Mouse (Mus musculus) layer of hippocampus, postnatal 25 days (tissue): Measurements from ENCODE around the gene Tnfrsf13c. TPM values are rescaled to one million over a fixed set of nuclear protein-coding genes. Genes with fewer than 3 reads are reported as not detected.
"Not testable (repeated sequence)": the region's sequence is repeated elsewhere in the genome, so short reads cannot be mapped to it uniquely, and the experiment has no call there.

Source experiments
- DNase-seq, 2 experiments: peaks; one replicate each; pipeline ENCODE4 v3.0.0; 2022; ENCODE audit warnings: mixed read lengths in 2 of 2, low spot score in 1 of 2; ENCODE audit errors: extremely low spot score in 1 of 2
- total RNA-seq, 2 experiments: library from RNA; stranded (reverse); gene quantifications; 2 replicates each; pipeline ENCODE4 v1.2.3; 2021

The Tnfrsf13c gene
- total RNA-seq = under 1 TPM in 1 of 2 experiments, not detected in 1; 0.22 TPM

DNA sequence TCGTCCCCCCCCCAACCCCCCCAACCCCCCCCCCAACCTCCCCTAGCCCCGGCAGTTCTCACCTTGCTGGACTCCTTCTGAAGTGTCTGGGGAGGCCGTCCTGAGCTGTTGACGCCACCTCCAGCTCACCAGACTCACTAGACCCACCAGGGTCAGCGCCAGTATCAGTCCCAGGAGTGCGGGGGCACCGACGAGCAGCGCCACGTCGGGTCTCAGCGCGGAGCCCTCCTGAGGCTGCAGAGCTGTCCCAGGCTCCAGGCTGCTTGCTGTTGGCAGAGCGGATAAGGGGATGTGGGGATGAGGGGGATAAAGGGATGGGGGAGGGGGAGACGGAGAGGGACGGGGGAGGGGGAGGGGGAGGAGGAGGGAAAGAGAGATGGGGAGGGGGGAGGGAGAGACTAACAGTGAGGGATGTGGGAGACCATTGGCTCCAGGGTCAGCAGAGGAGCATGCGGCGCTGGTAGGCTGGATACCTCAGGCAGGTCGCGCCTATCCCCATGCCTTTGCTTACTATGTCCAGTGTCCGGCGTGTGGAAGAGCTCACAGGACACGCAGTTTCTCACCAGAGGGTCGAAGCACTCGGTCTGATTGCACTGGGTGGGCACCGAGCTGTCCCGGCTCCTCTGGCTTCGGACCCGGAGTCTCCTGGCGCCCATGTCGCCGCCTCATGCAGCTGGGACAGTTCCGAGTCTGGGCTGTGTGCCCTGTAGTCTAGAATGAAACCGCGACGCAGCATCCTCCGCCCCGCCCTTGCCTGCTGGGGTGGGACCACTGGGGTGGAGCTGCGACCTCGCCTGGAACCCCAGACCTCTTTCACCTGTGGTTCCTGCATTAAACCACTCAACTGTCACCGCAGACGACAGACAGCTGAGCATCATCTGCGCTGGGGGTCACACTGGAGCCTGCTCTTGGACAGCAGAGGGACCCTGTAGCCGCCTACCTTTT lies at the start of gene Tnfrsf13c:
TSS of gene Tnfrsf13c (minus strand) at position 713 of the 945 bp plus-strand sequence.
- DNase-seq = no peak

DNA sequence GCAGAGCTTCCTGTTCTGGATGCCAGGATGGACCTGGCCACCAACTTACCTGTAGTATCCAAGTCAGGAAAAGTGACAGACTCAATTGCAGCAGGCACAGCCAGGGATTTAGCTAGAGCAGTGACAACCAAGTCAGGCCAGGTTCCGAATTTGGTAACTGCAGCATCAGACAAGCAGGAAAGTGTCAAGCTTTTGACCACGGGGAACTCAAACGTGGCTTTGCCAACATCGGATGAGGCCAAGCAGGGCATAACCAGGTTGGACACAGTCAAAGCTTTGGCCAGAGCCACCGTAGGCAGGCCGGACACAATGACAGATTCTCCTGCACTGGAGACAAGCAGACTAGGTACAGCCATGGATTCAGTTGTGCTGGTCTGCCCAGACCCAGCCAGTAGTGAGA lies 48.1 kb upstream of the Tnfrsf13c start:
- no peak for DNase-seq

DNA sequence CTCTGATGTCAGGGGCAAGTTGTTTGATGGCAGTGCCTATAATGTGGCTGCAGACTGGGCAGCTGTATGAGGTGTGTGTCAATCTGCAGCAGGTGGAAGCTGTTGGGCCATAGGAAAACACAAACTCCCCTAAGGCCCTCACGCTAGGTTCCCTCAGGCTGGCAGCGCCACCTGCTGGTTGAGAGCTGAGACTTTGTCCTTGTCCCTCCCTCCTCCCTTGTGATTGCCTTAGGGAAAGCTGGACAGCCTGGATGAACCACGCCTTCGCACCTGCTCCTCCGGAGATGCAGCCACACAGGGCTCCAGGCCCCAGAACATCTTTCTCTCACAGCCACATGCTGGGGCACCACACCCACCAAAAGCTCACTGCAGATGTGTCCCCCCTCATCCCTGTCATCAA lies 47.0 kb upstream of the Tnfrsf13c start:
- peak; percentile 69 to 87 for DNase-seq

DNA sequence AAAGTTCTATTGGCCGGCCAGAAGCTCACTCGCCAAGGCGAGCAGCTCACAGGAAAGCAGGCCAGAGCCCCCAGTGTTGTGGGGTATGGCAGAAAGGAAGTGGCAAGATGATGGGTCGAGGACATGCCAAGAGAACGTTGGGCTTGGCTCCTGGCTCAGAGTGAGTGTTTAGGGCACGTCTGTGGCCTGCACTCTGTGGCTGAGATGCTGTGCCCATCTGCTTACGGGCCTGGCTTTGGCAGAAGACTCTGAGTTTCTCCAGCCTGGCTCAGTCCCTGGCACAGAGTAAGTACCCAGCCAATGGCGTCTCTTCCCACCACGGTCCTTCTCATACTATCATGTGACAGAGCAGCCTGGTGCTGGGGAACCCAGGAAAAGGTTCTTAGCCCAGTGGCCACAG lies 44.6 kb upstream of the Tnfrsf13c start:
- DNase-seq = no peak

DNA sequence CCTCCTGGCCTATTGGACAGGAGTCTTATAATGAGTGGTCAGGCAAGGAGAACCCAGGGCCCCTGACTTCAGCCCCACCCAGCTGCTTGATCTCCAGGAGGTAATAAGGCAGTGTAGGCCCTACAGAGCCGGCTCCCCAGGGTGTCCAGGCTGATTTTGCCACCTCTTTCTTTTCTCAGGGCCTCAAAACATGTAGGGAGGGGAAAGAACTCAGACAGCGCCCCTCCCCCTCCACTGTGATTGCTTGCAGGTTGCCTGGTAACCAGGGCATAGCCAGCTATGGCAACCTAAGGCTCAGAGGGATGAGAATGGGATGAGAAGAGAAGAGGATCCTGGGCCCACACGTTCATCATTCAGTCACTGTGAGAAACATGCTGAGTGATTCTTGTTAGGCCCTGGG lies 44.0 kb upstream of the Tnfrsf13c start:
- DNase-seq = peak in 1 of 2 experiments; percentile 67

DNA sequence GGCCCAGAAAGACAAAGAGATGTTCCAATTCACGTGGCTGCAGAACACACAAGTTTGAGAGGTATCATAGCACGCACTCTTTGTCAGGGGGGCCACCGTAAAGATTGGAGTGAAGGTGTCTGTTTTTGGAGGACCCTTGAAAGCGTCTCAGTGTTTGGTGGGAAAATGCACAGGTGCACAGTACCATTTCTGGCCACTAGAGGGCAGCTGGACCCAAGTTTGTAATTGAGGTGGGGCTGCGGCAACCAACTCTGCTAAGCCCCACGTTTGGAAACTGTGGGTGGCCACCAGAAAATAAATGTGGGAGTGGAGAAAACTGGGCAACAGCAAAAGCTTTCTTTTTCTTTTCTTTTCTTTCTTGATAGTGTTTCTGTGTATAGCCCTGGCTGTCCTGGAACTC lies 42.2 kb upstream of the Tnfrsf13c start:
- peak; percentile 72 to 85 for DNase-seq

DNA sequence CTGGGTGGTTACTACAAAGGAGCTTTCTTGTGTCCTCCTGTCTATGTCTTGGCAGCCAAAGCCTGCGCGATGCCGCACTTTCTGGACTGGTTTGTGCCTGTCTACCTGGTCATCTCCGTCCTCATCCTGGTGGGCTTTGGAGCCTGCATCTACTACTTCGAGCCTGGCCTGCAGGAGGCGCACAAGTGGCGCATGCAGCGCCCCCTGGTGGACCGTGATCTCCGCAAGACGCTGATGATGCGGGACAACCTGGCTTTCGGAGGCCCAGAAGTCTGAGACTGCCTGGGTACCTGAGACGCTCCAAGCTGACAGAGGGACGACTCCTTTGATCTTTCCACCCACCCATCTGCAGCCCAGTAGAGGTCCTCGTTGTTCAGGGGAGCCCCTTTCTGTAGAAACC lies 35.3 kb upstream of the Tnfrsf13c start:
- DNase-seq = peak; percentile 68 to 87

DNA sequence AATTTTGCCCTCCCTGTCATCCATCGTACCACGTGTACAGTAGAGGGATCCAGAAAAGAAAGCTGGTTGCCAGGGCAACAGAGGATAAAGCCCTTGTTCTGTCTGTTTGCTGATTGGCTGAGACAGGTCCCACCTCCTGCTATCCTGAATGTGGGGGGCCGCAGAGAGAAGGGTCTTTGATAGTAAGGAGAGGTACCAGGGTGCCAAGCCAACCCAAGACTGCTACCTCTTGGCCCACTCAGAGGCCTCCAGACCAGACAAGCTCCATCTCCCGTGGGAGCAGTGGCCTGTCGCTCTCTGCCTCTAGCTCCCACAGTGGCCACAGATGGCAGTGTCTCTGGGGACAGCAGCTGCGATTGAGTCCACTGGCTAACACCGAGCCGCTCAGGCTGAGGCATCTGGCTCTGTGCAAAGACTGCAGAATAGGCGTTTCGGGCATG lies 31.8 kb upstream of the Tnfrsf13c start:
- peak; percentile 62 to 73 for DNase-seq

DNA sequence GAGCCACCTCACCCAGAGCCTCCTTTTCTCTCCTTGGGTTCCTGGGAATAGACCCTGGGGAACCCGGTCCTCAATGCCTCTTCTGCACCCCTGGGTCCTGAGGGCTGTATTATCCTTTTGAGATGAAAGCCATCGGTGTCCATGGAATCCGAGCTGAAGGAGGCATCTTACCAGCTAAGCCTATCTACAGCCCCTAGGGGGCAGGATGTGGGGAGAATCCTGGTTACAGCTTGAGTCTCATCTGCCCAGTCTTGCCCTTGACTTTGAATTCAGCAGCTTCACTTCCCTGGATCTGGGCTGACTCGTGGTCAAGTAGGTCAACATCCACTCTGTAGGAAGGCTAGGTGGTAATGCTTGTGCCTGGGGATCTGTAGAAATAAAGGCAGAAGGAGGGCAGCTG lies 31.1 kb upstream of the Tnfrsf13c start:
- DNase-seq = no peak

DNA sequence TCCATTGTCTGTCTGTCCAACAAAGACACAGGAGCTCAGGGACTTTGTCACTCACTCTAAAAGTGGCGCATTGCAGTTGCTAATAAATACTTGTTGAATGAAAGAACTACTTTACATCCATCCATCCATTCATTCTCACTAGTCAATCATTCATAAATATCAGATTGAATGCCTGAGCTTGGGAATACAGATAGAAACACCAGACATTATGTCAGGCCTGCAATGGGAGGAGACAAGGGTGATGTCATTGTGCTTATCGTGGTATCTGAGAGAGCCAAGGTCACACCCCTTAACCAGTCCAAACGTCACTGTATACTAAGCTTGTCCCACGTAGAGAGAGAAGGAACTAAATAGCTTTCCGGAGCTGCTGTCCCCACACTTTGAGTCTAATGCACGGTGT lies 27.9 kb upstream of the Tnfrsf13c start, which contains the start of gene 1500009C09Rik:
TSS of gene 1500009C09Rik (plus strand) at position 301 of the 400 bp plus-strand sequence.
- DNase-seq = no peak

DNA sequence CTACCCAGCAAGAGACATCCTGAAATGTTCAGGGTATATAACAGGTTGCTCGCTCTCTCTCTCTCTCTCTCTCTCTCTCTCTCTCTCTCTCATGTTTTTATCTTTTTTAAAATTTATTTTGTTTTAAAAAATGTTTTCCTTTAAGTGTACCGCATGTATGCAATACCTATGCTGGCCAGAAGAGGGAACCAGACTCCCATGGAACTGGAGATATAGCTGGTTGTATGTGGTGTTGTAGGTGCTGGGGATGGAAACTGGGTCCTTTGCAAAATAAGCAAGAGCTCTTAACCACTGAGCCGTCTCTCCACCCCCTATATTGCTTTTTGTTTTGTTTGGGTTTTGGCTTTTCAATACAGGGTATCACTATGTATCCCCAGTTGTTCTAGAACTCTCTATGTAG lies 27.4 kb upstream of the Tnfrsf13c start:
- no peak for DNase-seq

DNA sequence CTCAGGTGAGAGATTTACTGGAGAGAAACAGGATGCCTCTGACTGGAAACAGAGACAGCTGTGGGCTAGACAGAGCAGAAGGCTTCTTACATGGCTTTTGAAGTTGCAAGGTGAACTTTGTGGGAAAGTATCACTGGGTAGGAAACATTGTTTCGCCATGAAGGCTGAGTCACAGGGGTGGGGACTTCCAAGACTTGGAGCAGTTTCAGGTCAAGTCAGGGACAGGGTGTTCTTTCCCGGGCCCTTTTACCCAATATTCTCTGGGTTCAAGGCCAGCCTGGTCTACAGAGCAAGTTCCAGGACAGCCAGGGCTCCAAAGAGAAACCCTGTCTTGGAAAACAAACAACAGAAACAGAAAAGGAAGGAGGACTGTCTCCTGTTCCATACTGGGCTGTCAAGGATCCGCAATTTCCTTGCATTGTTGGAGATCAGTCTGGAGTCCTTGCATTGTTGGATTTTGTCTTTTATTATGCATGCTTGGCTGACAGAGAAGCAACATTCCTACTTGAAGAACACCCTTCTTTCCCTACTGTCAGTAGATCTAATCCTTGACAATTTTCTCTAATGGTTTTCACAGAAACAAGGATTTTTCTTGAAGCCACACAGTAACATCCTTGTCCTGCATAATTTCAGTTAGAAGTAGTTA lies 23.1 kb upstream of the Tnfrsf13c start:
- no peak for DNase-seq

DNA sequence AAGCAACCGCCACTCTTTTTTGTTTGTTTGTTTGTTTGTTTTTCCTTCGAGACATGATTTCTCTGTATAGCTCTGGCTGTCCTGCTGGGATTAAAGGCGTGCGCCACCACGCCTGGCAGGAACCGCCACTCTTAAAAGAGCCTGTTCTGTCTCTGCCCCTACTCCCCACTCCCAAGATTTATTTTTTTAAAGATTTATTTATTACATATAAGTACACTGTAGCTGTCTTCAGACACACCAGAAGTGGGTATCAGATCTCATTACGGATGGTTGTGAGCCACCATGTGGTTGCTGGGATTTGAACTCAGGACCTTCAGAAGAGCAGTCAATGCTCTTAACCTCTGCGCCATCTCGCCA lies 20.6 kb upstream of the Tnfrsf13c start:
- not testable (repeated sequence) for DNase-seq

DNA sequence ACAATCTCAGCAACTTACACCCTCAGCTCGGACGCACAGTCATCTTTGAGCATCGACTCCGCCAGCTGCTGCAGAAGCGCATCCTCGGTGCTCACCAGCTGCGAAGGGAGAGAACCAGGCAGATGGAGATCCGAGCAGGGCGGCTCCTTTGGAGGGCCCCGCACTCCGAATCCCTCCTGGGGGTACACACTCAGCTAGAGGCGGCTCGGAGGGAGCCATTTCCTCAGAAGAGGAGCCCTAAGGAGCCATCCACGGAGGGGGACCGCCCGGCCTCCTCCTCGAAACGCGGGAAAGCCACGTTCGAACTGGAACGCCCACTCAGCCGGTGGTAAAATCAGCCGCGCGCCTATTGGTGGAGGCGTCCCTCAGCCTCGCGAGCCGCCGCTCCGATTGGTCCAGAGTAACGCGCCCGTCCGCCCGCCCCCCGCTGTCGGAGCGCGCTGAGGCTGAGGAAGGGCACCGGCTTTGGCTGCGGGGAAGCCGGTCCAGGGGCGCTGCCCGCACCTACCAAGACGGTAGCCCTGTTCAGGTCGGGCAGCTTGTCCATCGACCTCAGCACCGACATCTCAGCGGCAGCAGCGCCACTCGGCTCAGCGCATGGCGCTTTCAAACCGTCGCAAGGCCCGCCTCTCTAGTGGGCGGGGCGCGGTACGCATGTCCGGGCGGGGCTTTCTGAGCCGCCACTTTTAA lies 20.1 kb upstream of the Tnfrsf13c start, which contains the start of gene Cenpm:
TSS of gene Cenpm (minus strand) at position 634 of the 690 bp plus-strand sequence.
- peak; percentile 84 to 88 for DNase-seq

DNA sequence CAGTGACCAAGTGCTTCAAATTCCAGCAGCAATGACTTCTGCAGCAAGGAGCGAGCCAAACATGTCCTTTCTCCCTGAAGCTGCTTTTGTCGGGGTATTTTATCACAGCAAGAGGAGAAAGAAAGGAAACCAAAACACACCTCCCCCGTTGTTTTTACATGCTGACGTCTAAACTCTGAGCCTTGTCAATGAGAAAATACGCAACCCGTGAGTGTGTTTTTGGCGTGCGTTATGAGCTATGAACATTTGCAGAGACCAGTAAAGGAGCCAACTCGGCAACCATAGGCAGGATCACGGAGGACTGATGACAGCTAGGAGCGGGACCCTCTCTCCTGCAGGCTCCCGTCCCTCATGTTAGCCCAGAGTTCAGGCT lies 19.6 kb upstream of the Tnfrsf13c start:
- DNase-seq = no peak

DNA sequence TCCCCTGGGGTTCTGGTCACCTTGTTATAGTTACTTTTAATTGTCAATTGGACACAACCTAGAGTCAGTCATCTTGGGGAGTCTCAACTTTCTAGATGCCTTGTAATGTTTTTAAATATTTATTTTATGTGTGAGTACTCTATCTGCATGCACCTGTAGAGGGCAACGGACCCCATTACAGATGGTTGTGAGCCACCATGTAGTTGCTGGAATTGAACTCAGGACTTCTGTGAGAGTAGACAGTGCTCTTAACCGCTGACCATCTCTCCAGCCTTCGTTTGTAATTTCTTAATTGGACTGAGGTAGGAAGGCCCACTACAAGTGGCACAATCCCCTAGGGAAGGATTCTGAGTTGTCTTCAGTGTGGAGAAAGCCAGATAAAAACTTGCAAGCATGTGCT lies 19.1 kb upstream of the Tnfrsf13c start:
- no peak for DNase-seq

DNA sequence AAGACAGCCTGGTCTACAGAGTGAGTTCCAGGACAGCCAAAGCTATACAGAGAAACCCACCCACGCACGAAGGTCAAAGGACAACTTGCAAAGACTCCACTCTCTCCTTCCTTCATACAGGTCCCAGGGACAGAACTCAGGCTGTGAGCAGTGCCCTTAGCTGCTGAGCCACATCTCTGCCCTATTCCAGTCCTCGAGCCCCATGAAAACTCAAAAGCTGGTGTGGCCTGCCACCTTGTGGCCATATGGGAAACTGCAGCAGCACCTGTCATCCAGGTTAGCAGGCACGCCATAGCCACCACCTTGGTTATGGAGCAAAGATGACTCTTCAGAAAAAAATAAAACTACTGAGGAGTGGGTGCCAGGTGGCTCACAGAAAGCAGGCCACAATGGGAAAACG lies 12.4 kb upstream of the Tnfrsf13c start:
- peak; percentile 82 to 91 for DNase-seq

DNA sequence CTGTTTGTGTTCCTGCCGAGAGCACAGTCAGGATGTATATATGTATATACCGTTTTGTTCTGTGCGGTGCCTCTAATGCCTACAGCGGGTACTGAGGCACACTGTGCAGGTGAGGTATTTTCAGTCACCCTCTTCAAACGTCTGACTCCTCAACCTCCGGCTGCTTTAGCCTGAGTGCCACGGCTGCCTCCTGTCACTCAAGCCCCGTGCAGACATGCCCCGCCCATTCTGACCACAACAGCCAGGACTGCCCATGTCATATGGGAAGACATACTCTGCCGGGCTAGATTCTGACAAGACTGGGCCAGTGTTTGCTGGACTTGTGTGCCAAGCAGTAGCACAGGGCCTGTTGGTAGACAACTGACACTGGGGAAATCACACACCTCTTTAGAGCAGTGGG lies 11.5 kb upstream of the Tnfrsf13c start:
- no peak for DNase-seq

DNA sequence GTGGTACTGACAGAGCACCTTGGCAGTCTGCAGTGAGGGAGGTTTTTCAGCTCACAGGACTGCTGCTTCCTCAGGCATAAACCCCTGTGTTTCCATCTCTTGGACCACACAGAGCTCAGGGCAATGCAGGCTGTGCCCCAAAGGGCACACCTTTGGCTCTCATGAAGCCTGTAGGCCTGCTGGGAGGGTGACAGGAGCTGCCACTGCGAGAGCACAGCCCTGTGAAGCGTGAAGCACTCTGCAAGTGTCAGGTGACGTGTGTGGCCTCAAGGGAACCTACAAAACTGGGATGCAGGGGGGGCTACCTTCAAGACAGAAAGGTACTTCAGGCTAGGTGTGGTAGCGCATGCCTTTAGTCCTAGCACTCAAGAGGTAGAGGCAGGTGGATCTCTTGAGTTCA lies 8.5 kb upstream of the Tnfrsf13c start:
- no peak for DNase-seq

DNA sequence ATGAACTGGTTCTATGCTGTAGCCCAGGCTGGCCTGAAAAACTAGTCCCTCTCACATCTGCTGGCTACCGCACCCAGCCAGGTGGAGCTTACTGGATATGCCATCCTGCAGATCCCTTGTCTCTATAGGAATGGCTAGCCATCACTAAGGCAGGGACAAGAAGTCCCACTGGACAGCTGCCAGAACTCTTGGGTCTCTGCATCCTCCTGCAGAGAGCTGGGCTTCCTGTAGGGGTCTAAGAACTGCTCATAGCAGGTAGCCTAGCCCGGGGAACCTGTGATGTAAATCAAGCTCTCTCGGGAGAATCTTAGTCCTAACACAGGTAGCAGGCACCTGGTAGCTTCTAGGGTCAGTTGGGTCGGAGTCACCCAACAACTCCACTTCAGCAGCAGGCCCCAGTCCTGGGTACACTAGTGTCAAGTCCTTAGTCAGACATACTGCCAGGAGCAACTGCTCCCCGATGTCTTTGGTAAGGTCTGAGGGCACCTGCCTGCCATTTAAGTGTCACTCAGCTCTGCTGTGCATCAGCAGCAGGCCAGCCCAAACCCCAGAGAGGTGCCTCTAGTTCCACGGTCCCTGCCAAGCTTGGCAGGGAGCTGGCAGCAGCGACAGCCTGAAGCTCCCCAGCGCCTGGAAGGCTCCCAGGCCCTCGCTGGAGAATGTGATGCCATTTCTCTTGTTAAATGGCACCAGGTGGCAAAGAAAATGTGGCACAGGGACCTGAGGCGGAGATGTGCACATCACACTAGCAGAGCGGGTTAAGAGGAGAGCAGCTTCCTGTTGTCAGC lies 7.6 kb upstream of the Tnfrsf13c start:
- no peak for DNase-seq
